ENCODE assay signal across 8 mouse cellular contexts in the genomic region with DNA sequence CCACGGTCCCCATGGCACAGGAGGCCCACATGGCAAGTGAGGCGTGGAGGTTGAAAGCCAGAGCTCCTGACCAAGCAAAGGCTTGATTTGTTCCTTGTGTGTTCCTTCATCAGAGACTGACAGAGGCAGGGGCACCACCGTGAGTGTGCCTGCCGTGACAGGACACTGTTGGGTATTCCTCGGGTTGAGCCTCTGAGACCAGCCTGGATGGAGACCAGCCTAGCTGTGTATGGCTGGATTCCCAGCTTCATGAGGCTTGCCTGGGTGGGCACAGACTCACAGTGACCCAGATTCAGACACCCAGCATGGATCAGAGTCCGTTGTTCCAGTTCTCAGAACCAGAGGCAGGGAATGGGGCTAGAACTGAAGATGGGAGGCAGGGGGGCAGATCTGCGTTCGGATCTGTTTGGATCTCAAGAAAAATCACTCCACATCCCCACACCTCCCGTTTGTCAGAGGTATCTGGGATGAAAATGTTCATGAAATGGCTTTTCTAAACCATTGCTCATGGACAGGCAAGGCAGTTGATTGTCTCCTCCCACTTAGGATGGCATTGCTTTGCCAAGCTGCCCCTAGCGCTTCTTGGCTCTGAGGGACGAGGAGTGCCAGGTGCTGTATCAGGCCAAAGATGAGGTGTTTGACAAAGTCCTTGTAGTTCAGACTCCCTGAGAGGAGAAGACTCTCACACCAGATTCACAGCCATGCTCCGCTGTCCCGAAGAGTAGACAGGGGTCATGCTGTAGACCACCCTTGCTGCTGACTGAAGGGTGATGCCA. TPM values are rescaled to one million over a fixed set of nuclear protein-coding genes. Genes with fewer than 3 reads are reported as not detected.
DNase-seq lines count a peak whose midpoint lies in the region; ATAC-seq and TF ChIP-seq lines count a peak whose summit lies in the region.

No protein-coding gene starts in this region.

- peak overlapping the region; percentile 85 for H3K4me3 ChIP-seq in G1E (ENCODE audit: low read depth, low read length)
- H3K4me3 ChIP-seq in liver, embryonic 12.5 days = peak overlapping the region; percentile 69; the same call in 1 of the 2 replicates

- peak overlapping the region; percentile 98 for H3K4me2 ChIP-seq in liver, embryonic 12.5 days

- H3K4me1 ChIP-seq in G1E (ENCODE audit: insufficient read depth, low read depth, low read length) = peaks cover 95% of the 10 kb centered on the region
- H3K4me1 ChIP-seq in liver, embryonic 12.5 days = peaks cover 75% of the 10 kb centered on the region

- H3K27me3 ChIP-seq in G1E (ENCODE audit: insufficient read depth, low read length) = no peaks in the 10 kb centered on the region
- peaks cover 25% of the 10 kb centered on the region; the same call in 1 of the 2 replicates for H3K27me3 ChIP-seq in liver, embryonic 12.5 days (replicated peaks)

- H3K9me3 ChIP-seq in G1E (replicated peaks) = no peaks in the 10 kb centered on the region
- no peaks in the 10 kb centered on the region for H3K9me3 ChIP-seq in liver, embryonic 12.5 days (replicated peaks)

- H3K27ac ChIP-seq in liver, embryonic 12.5 days = no peak overlapping the region

- ATAC-seq in cerebellum, adult (ENCODE audit: insufficient number of reproducible peaks, low FRiP score, low TSS enrichment) = no peak
- ATAC-seq in G1E (ENCODE audit: extremely low read depth, insufficient number of reproducible peaks, low FRiP score, poor library complexity, severe bottlenecking) = no peak
- ATAC-seq in liver, embryonic 12.5 days = no peak

- H3K36me3 ChIP-seq in G1E (replicated peaks) = peaks cover 39% of the 10 kb centered on the region
- H3K36me3 ChIP-seq in liver, embryonic 12.5 days = no peaks in the 10 kb centered on the region

- WGBS in liver, embryonic 12.5 days (ENCODE audit: insufficient replicate concordance) = 68% methylated on average over 13 of the region's 13 CpGs

- peak; percentile 14 for DNase-seq in cerebellum, adult 9-11 months
- peak; percentile 4 for DNase-seq in kidney, postnatal 10 days
- no peak for DNase-seq in kidney, adult 18-20 months
- no peak for DNase-seq in G1E (ENCODE audit: low spot score)
- DNase-seq in urinary bladder, postnatal 36 days (ENCODE audit: low spot score in 2 of 2) = no peak
- no peak for DNase-seq in layer of hippocampus, postnatal 14 days (ENCODE audit: low spot score in 2 of 2)

- 0 out of 2 replicates have a peak overlapping the region, but pooled peaks have one; percentile 81 for H3K9ac ChIP-seq in liver, embryonic 12.5 days

- TF ChIP-seq CTCF in G1E (IDR thresholded peaks at IDR 0.05; ENCODE audit: low read depth, low read length) = no peak

RNA-seq across cellular contexts. Expression of a gene that starts 1.9 kb away (rescaled TPM):
- total RNA-seq in G1E (2014; fragmentation: Nextera tagmentation) (21.1 and 23.5 TPM in 2 replicates), G1E (2017) (35.8 and 38.4 TPM in 2 replicates)
- polyA plus RNA-seq in G1E (2012) = 25.9 and 27.8 TPM in 2 replicates
- 4.1 and 5.2 TPM in 2 replicates for polyA plus RNA-seq in liver, embryonic 12.5 days (2016; fragmentation: Nextera tagmentation; extraction: Ambion mirVana)
- total RNA-seq in layer of hippocampus, postnatal 14 days (2021) = 1 to 10 TPM; 4.6 to 5.1 TPM

RNA-seq across cellular contexts. Expression of a gene that starts 49.4 kb away (rescaled TPM):
- total RNA-seq in G1E (2014; fragmentation: Nextera tagmentation) (not detected in 2 replicates), G1E (2017) (0.16 and 0.23 TPM in 2 replicates)
- 0.11 and 0.14 TPM in 2 replicates for polyA plus RNA-seq in G1E (2012)
- 1.1 and 1.4 TPM in 2 replicates for polyA plus RNA-seq in liver, embryonic 12.5 days (2016; fragmentation: Nextera tagmentation; extraction: Ambion mirVana)
- total RNA-seq in layer of hippocampus, postnatal 14 days (2021) = 1 to 10 TPM in 1 of 2 experiments, under 1 TPM in 1; 0.93 to 1.1 TPM

Comparison
In these comparisons a context has a peak if more than half of its experiments do, and no peak if none do; other contexts are left out.
1. DNase-seq: peak in cerebellum, adult 9-11 months (single experiment) and kidney, postnatal 10 days (single experiment); none in kidney, adult 18-20 months (single experiment), G1E (single experiment), urinary bladder, postnatal 36 days (0 of 2) and layer of hippocampus, postnatal 14 days (0 of 2).